Comparison of ENCODE assay signal across 26 mouse cellular contexts in the genomic region with DNA sequence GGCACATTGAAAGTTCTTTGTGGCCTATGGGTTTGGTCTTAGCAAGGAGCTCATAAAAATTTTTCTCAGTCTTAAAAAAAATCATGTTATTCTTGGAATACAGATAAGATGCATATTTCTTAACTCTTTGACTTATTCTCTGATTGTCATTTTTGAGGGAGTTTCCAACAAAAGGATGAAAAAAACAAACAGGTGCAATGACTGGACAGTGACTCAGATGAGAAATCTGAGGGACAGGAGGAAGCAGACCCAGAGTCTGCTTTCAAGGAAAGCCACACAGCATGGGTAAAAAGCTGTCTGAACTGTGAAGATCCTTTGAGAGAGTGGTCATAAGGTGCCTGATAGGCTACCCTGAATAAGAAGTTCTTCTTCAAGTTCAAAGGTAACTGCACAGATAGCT.
"Had no signal": no experiment of that assay in that cellular context is flagged by ENCODE, and none has a peak within 500 bp of the region (broad histone marks: within the 10 kb centered on the region; RNA-seq: fewer than 3 reads in every experiment).

No protein-coding gene starts in this region.

- H3K36me3 ChIP-seq: embryonic facial prominence, embryonic 10.5 days; embryonic facial prominence, embryonic 12.5 days; embryonic facial prominence, embryonic 13.5 days; embryonic facial prominence, embryonic 15.5 days; forebrain, embryonic 10.5 days; forebrain, embryonic 12.5 days; forebrain, embryonic 15.5 days; heart, embryonic 10.5 days had no signal

- H3K27me3 ChIP-seq: embryonic facial prominence, embryonic 12.5 days; embryonic facial prominence, embryonic 13.5 days; embryonic facial prominence, embryonic 15.5 days; forebrain, embryonic 12.5 days; forebrain, embryonic 13.5 days; forebrain, embryonic 15.5 days had no signal

- DNase-seq: cerebellum, adult 9-10 months; cerebellum, adult 9-11 months; cerebellum, postnatal 10 days; cerebellum, postnatal 14 days; cerebellum, postnatal 25 days; cerebellum, postnatal 36 days; embryo, embryonic 11 days; forebrain, postnatal 0 days; gastrocnemius, adult 2 months; gastrocnemius, postnatal 10 days; gastrocnemius, postnatal 14 days; gastrocnemius, postnatal 25 days; gastrocnemius, postnatal 36 days; heart, adult 11 months; heart, adult 18-20 months; heart, adult 2 months had no signal

- H3K4me2 ChIP-seq: embryonic facial prominence, embryonic 12.5 days; embryonic facial prominence, embryonic 13.5 days; embryonic facial prominence, embryonic 15.5 days; forebrain, embryonic 12.5 days; forebrain, embryonic 13.5 days; forebrain, embryonic 15.5 days had no signal

- H3K4me3 ChIP-seq: embryonic facial prominence, embryonic 10.5 days; embryonic facial prominence, embryonic 12.5 days; embryonic facial prominence, embryonic 13.5 days; embryonic facial prominence, embryonic 15.5 days; erythroblast, embryonic 14.5 days; forebrain, embryonic 10.5 days; forebrain, embryonic 12.5 days; forebrain, embryonic 13.5 days; forebrain, embryonic 15.5 days; gastrocnemius, adult 2 months; heart, adult 2 months; heart, embryonic 10.5 days had no signal

- H3K27ac ChIP-seq: embryonic facial prominence, embryonic 10.5 days; embryonic facial prominence, embryonic 12.5 days; embryonic facial prominence, embryonic 13.5 days; embryonic facial prominence, embryonic 15.5 days; forebrain, embryonic 10.5 days; forebrain, embryonic 12.5 days; forebrain, embryonic 13.5 days; forebrain, embryonic 15.5 days; gastrocnemius, adult 2 months; heart, adult 2 months; heart, embryonic 10.5 days had no signal

- H3K4me1 ChIP-seq: embryonic facial prominence, embryonic 10.5 days; embryonic facial prominence, embryonic 12.5 days; embryonic facial prominence, embryonic 15.5 days; forebrain, embryonic 10.5 days; forebrain, embryonic 12.5 days; forebrain, embryonic 13.5 days; forebrain, embryonic 15.5 days; heart, embryonic 10.5 days had no signal
